Mouse (Mus musculus) E14TG2a.4 (cell line): Measurements from ENCODE around the gene Spen.

ENCODE experiments used
- CTCF ChIP-seq: conservative IDR thresholded peaks from 2 replicates; pipeline ENCODE4 v1.5.1; 2014; ENCODE audit warnings: low read length
- NANOG ChIP-seq: IDR thresholded peaks from 2 replicates; pipeline ENCODE4 v1.6.1; 2014; ENCODE audit warnings: borderline replicate concordance, low read length, mixed read lengths
- POU5F1 ChIP-seq: IDR thresholded peaks from 2 replicates; pipeline ENCODE4 v1.6.1; 2014; ENCODE audit warnings: low read length, borderline replicate concordance

DNA sequence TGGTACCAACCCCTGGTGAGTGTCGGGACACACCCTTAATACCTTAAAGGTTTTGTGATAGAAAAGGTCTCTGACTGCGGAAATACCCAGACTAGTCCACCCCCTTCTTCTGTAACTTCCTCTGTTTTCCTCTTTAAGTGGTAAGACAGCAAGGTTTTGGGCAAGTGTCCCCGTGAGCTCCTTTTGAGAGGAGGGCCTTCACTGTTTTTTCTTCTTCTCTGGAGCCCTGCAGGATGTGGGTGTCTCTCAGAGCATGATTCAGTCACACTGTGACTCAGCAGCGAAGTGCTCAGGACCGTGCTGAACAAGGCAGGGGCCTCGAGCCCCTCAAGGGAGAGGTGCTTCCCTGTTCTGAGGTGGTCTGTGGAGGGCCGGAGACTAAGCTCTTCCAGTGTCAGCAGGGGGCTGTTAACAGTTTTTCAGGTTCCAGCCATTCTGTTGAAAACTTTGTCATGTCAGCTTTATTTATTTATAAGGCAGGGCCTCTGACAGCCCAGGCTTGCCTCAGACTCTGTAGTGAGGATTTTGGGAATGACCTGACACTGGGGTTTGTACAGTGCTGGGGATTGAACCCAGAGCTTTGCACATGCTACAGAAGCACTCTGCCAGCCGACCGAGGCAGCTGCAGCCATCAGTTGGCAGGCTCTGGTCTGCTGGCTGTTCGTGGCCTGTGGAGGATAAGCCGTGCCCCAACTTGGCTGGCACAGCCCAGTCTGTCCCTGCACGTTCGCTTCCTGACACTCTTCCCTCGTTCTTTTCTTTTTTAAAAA lies 83.6 kb downstream of the Spen start:
- no peak for TF ChIP-seq CTCF
- no peak for TF ChIP-seq POU5F1
- TF ChIP-seq NANOG = no peak
